ENCODE assay signal across 10 mouse cellular contexts in genomic region chr2:157801505-157802357, GRCm38 (mm10).
DNase-seq lines count a peak whose midpoint lies in the region; ATAC-seq and TF ChIP-seq lines count a peak whose summit lies in the region.
"Had no signal": no experiment of that assay in that cellular context is flagged by ENCODE, and none has a peak within 500 bp of the region (broad histone marks: within the 10 kb centered on the region; RNA-seq: fewer than 3 reads in every experiment).

No protein-coding gene starts in this region.

- H3K4me3 ChIP-seq in hindbrain, embryonic 11.5 days (ENCODE audit: low read depth, low read length): no peak overlapping the region
- H3K4me3 ChIP-seq in midbrain, embryonic 10.5 days: peak overlapping the region; percentile 9
- H3K4me3 ChIP-seq in lung, adult 2 months (replicated peaks; ENCODE audit: extremely low read depth, low read depth, low read length): no peak overlapping the region

- H3K27me3 ChIP-seq in hindbrain, embryonic 11.5 days (ENCODE audit: control insufficient read depth, insufficient read depth, low read length): no peaks in the 10 kb centered on the region; the same call in 1 of the 2 replicates
- peaks cover 7% of the 10 kb centered on the region; the same call in 1 of the 2 replicates for H3K27me3 ChIP-seq in midbrain, embryonic 10.5 days (ENCODE audit: low read depth, poor library complexity, severe bottlenecking)

- TF ChIP-seq CTCF in lung, adult 2 months (IDR thresholded peaks at IDR 0.05; ENCODE audit: insufficient read depth, low read length): no peak

- H3K9me3 ChIP-seq in hindbrain, embryonic 11.5 days (ENCODE audit: control insufficient read depth, low read length): no peaks in the 10 kb centered on the region
- no peaks in the 10 kb centered on the region for H3K9me3 ChIP-seq in midbrain, embryonic 10.5 days (replicated peaks)

- peaks cover 13% of the 10 kb centered on the region for H3K4me1 ChIP-seq in hindbrain, embryonic 11.5 days (replicated peaks; ENCODE audit: control insufficient read depth, insufficient read depth, low read length)
- H3K4me1 ChIP-seq in midbrain, embryonic 10.5 days: peaks cover 46% of the 10 kb centered on the region
- H3K4me1 ChIP-seq in lung, adult 2 months (ENCODE audit: control insufficient read depth, insufficient read depth, low read length): no peaks in the 10 kb centered on the region

- H3K4me2 ChIP-seq in hindbrain, embryonic 11.5 days (replicated peaks; ENCODE audit: low read depth, low read length): no peak overlapping the region

- 42% methylated on average over 8 of the region's 8 CpGs for WGBS in hindbrain, embryonic 11.5 days
- WGBS in midbrain, embryonic 10.5 days: 44% methylated on average over 8 of the region's 8 CpGs
- 47% methylated on average over 8 of the region's 8 CpGs for WGBS in lung, adult 2 months

- ATAC-seq in hindbrain, embryonic 11.5 days (ENCODE audit: low FRiP score): peak; percentile 30; the same call in 1 of the 2 replicates

- H3K27ac ChIP-seq in hindbrain, embryonic 11.5 days (ENCODE audit: low read depth, low read length): peak overlapping the region; percentile 78
- peak overlapping the region; percentile 86 for H3K27ac ChIP-seq in midbrain, embryonic 10.5 days (replicated peaks)

- no peaks in the 10 kb centered on the region for H3K36me3 ChIP-seq in hindbrain, embryonic 11.5 days (ENCODE audit: control insufficient read depth, insufficient read depth, low read length)
- H3K36me3 ChIP-seq in midbrain, embryonic 10.5 days: peaks cover 9% of the 10 kb centered on the region; the same call in 1 of the 2 replicates

- DNase-seq in embryo, embryonic 9.5 days (ENCODE audit: extremely low spot score): peak; percentile 15
- no peak for DNase-seq in embryo, embryonic 11 days
- DNase-seq in adipocyte (ENCODE audit: low spot score): peak; percentile 82
- no peak for DNase-seq in hindbrain, embryonic 11.5 days (ENCODE audit: low spot score)
- no peak for DNase-seq in midbrain, embryonic 10.5 days (ENCODE audit: low spot score)
- no peak for DNase-seq in ovary, postnatal 14 days (ENCODE audit: low spot score)
- DNase-seq in lung, adult 18-20 months: no peak
- no peak for DNase-seq in lung, adult 2 months
- DNase-seq: adrenal gland, postnatal 36 days; lung, postnatal 10 days had no signal

- TF ChIP-seq POLR2A in lung, adult 2 months (IDR thresholded peaks at IDR 0.05; ENCODE audit: borderline replicate concordance, extremely low read depth, low read depth, low read length): no peak

- H3K9ac ChIP-seq in hindbrain, embryonic 11.5 days (ENCODE audit: low read depth, low read length): peak overlapping the region; percentile 24; the same call in 1 of the 2 replicates

Comparison
In these comparisons a context has a peak if more than half of its experiments do, and no peak if none do; other contexts are left out.
1. DNase-seq: peak in embryo, embryonic 9.5 days (single experiment) and adipocyte (single experiment); none in embryo, embryonic 11 days (single experiment), hindbrain, embryonic 11.5 days (single experiment), midbrain, embryonic 10.5 days (single experiment), ovary, postnatal 14 days (single experiment), lung, adult 18-20 months (0 of 2) and lung, adult 2 months (single experiment).